Mouse (Mus musculus) liver, postnatal 0 days (tissue): ENCODE measurements around the gene Uap1l1.

Experiments used
- CTCF ChIP-seq: sonication (generic); IDR thresholded peaks from 2 replicates; pipeline ENCODE4 v1.5.1; 2016; ENCODE audit warnings: antibody characterized with exemption, low read depth
- EP300 ChIP-seq: IDR thresholded peaks from 2 replicates; pipeline ENCODE4 v1.6.1; 2016; ENCODE audit warnings: antibody characterized with exemption, low read depth, mild to moderate bottlenecking

GRCm38 (mm10) chr2:25399051-25399450 lies 33.6 kb upstream of the Uap1l1 start, which contains the start of gene Npdc1:
- TF ChIP-seq EP300 (no peak), CTCF (no peak)
